Mouse (Mus musculus) embryonic facial prominence, embryonic 13.5 days (tissue): Measurements from ENCODE around the gene Meioc. TPM values are rescaled to one million over a fixed set of nuclear protein-coding genes. Genes with fewer than 3 reads are reported as not detected.
"Not testable (repeated sequence)": the region's sequence is repeated elsewhere in the genome, so short reads cannot be mapped to it uniquely, and the experiment has no call there.

Experiments used
- ATAC-seq: fragments of 200-750 bp; cut with Nextera tagmentation; 2 replicates; pipeline ENCODE4 v1.8.0; 2017; ENCODE audit warnings: low read depth; ENCODE audit not compliant: insufficient number of reproducible peaks, insufficient read depth, low FRiP score, low TSS enrichment
- H3K27ac ChIP-seq: fragments of 300-500 bp; sonication (generic); 2 replicates; pipeline ENCODE4 v1.5.1; 2015; ENCODE audit warnings: moderate library complexity, mild to moderate bottlenecking, inconsistent platforms
- H3K27me3 ChIP-seq: fragments of 300-500 bp; sonication (generic); 2 replicates; pipeline ENCODE4 v1.6.1; 2015; ENCODE audit warnings: mild to moderate bottlenecking, inconsistent platforms
- H3K36me3 ChIP-seq: fragments of 300-500 bp; sonication (generic); 2 replicates; pipeline ENCODE4 v1.6.1; 2015; ENCODE audit warnings: mild to moderate bottlenecking, inconsistent platforms
- H3K4me1 ChIP-seq: fragments of 300-500 bp; sonication (generic); 2 replicates; pipeline ENCODE4 v1.6.1; 2015; ENCODE audit warnings: inconsistent platforms
- H3K4me2 ChIP-seq: fragments of 300-500 bp; sonication (generic); 2 replicates; pipeline ENCODE4 v1.6.1; 2015; ENCODE audit warnings: moderate library complexity, mild to moderate bottlenecking, inconsistent platforms
- H3K4me3 ChIP-seq: fragments of 300-500 bp; sonication (generic); 2 replicates; pipeline ENCODE4 v1.5.1; 2015; ENCODE audit warnings: mild to moderate bottlenecking, inconsistent platforms
- H3K9ac ChIP-seq: fragments of 300-500 bp; sonication (generic); 2 replicates; pipeline ENCODE4 v1.6.1; 2015; ENCODE audit warnings: mild to moderate bottlenecking, inconsistent platforms
- H3K9me3 ChIP-seq: fragments of 300-500 bp; sonication (generic); 2 replicates; pipeline ENCODE4 v1.6.1; 2016; ENCODE audit warnings: inconsistent platforms
- WGBS: fragments of 180-500 bp; shearing (Covaris S2); methylation state at CpG from one replicate; pipeline ENCODE4 v1.1.7; 2015; ENCODE audit warnings: mixed read lengths; 5-methylcytosine and 5-hydroxymethylcytosine counted together
- polyA plus RNA-seq: library from polyadenylated mRNA; unstranded; fragments of >200 nt; fragmentation: Nextera tagmentation; extraction: Ambion mirVana; gene quantifications from 2 replicates; pipeline ENCODE4 v1.2.1, GENCODE M21; 2015

The Meioc gene
- polyA plus RNA-seq, 1 experiment from 2014 or later, result 0.79 TPM

DNA sequence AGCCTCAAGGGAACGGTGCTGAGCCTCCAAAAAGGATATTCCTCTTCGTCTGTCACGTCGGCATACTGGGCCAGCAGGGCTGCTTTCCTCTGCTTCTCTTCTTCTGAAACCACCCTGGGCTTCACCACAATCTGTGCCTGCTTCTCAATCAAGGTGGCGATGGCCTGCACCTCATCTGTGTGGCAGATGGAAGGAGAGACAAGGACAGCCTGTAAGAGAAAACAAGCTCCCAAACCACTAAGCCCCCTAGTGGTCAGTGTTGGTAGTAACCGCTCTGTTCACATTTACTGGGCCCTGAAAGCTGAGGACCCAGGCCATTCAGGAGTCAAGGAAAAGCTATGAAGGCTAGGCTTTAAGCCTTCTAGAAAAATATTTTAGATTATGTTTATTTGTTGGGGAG lies 26.6 kb downstream of the Meioc start:
- H3K9me3 ChIP-seq, result no peaks in the 10 kb centered on the region
- no peak for ATAC-seq
- H3K4me3 ChIP-seq, result no peak overlapping the region
- 57% methylated on average over 6 of the region's 6 CpGs for WGBS
- peaks cover 30% of the 10 kb centered on the region for H3K36me3 ChIP-seq
- H3K9ac ChIP-seq, result no peak overlapping the region
- no peak overlapping the region for H3K4me2 ChIP-seq
- no peaks in the 10 kb centered on the region for H3K4me1 ChIP-seq
- H3K27me3 ChIP-seq, result no peaks in the 10 kb centered on the region
- no peak overlapping the region for H3K27ac ChIP-seq

DNA sequence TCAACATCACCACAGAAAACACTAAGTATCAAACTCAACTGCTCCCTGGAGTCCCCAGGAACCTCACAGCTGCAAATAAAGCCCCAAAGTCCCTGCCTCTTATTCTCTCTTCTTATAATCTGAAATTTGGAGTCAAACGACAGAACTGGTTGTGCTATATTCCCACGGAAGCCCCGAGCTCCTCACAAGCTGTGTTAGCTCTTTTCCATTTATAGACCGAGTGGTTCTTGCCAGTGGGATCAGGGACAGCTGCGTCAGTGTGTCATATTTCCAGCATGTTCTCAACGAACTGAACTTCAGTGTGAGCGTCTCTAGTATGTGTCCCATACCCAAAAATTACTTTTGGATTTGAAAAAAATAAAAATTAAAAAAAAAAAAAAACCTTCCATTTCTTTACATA lies 31.8 kb downstream of the Meioc start:
- no peak for ATAC-seq
- peaks cover 12% of the 10 kb centered on the region for H3K4me1 ChIP-seq
- H3K27ac ChIP-seq, result no peak overlapping the region

DNA sequence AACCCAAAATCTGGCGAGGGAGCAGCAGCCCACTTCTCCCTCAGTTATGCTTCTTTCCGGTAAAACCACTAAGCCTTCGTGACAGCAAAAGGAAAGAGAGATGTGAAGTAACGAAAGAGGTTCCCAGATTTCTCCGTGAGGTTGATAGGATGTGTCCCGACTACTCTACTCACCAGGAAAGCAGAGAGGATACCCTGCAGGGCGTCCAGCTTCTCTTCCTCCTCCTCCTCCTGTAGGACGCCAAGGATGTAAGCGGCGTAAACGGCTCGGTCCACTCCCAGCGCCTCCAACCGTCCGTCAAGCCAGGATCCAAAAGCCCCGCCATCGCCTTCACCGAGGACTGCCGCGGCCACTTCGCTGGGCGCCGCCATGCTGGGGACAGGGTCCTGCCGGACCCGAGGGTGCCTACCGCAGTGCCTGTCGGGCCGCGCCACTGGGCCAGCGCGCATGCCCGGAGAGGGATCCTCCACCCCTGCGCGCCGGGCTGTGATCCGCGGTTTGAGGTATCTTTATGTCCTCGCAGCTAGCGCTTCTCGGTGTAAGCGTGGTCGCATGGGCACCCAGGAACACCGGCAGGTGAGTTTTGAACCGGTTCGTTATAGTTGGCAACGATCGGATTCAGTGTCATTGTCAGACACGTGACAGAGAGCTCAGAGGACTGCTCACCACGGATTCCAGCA lies 34.0 kb downstream of the Meioc start, which contains the start of gene Ccdc43:
TSS of gene Ccdc43 (minus strand) at position 445 of the 680 bp plus-strand sequence.
- WGBS, result under 1% methylated on average over 48 of the region's 49 CpGs
- peak within 1 kb of the TSS; percentile 71 for H3K4me2 ChIP-seq
- H3K27me3 ChIP-seq, result no peaks in the 10 kb centered on the region
- peak within 1 kb of the TSS; percentile 73 for H3K4me3 ChIP-seq
- H3K9ac ChIP-seq, result peak within 1 kb of the TSS; percentile 79
- H3K36me3 ChIP-seq, result peaks cover 12% of the 10 kb centered on the region
- peak; percentile 88 for ATAC-seq
- H3K27ac ChIP-seq, result peak within 1 kb of the TSS; percentile 23; the same call in 1 of the 2 replicates
- H3K4me1 ChIP-seq, result peaks cover 12% of the 10 kb centered on the region
- no peaks in the 10 kb centered on the region for H3K9me3 ChIP-seq

More for the DNA sequence above, 31.8 kb downstream of the Meioc start:
- Histone ChIP-seq H3K27me3 (no peaks in the 10 kb centered on the region), H3K4me3 (no peak overlapping the region), H3K36me3 (peaks cover 12% of the 10 kb centered on the region), H3K4me2 (no peak overlapping the region), H3K9me3 (no peaks in the 10 kb centered on the region), H3K9ac (no peak overlapping the region)
- 89% methylated on average over 7 of the region's 7 CpGs for WGBS

DNA sequence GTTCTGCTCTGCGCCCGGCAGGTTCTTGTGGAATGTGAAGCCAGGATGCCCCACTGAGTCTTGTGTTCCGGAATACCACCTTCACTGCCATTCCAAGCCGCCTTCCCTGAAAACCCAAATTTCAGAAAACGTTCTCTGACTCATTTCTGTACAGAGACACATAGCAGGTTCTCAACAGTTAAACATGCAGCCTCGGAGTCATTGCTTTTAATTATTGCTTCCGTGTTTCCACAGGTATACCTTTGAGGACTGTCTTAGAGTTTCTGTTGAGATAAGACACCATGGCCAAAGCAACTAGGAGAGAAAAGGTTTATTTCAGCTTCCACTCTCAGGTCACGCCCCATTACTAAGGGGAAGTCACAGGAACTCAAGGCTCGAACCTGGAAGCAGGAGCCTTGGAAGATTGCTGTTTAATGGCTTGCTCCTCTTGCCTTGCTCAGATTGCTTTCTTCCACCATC lies 34.5 kb downstream of the Meioc start:
- 20% methylated on average over 9 of the region's 9 CpGs for WGBS
- Histone ChIP-seq H3K9me3 (no peaks in the 10 kb centered on the region), H3K4me1 (peaks cover 12% of the 10 kb centered on the region), H3K4me2 (peak overlapping the region; percentile 71), H3K27me3 (no peaks in the 10 kb centered on the region), H3K4me3 (peak overlapping the region; percentile 73), H3K9ac (peak overlapping the region; percentile 79), H3K27ac (no peak overlapping the region), H3K36me3 (peaks cover 9% of the 10 kb centered on the region)
- no peak for ATAC-seq

DNA sequence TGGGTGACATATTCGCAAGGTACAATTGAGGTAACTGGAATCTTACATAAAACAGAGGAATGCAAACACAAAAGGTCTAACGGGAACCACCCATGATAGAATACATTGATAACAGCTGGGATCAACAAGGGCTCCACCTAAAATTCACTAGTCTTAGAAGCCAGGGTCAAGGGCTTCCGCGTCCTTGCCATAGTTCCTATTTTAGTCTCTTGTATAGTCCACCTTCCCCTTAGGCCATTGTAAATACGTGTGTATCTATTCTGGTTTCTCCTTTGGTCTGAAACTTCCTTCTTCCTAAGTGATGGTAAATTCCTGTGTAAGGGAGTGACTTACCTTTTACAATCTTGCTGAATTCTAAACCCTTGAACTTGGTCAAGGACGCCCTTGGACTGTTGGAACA lies 38.7 kb downstream of the Meioc start:
- not testable (repeated sequence) for H3K4me2 ChIP-seq, ATAC-seq
- WGBS, result 93% methylated on average over 6 of the region's 6 CpGs

DNA sequence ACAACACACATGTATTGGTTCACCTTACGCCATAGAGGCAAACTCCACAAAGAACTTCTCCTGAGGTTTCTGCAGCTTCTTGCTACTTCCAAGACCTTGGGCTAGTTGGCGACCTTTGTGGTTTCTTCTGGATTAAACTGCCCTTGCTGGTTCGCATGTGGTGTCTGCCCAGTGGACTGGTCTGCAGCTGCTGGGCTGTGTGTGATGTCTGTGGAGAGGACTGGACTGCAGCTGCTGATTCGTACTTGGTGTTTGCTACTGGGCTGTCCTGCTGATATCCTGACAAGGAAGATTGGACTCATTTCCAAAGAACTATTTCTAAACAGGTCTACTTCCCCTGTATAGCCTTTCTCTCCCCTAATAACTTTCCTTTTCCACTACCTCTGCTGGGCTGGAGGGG lies 48.9 kb downstream of the Meioc start:
- Histone ChIP-seq H3K27me3 (no peaks in the 10 kb centered on the region), H3K27ac (no peak overlapping the region), H3K4me2 (no peak overlapping the region), H3K9ac (no peak overlapping the region), H3K9me3 (no peaks in the 10 kb centered on the region), H3K4me3 (no peak overlapping the region), H3K4me1 (peaks cover 6% of the 10 kb centered on the region), H3K36me3 (no peaks in the 10 kb centered on the region)
- ATAC-seq, result no peak
- 91% methylated on average over 4 of the region's 4 CpGs for WGBS

More for the DNA sequence above, 38.7 kb downstream of the Meioc start:
- not testable (repeated sequence) for H3K27me3 ChIP-seq, H3K36me3 ChIP-seq, H3K9me3 ChIP-seq, H3K9ac ChIP-seq, H3K27ac ChIP-seq, H3K4me3 ChIP-seq, H3K4me1 ChIP-seq

DNA sequence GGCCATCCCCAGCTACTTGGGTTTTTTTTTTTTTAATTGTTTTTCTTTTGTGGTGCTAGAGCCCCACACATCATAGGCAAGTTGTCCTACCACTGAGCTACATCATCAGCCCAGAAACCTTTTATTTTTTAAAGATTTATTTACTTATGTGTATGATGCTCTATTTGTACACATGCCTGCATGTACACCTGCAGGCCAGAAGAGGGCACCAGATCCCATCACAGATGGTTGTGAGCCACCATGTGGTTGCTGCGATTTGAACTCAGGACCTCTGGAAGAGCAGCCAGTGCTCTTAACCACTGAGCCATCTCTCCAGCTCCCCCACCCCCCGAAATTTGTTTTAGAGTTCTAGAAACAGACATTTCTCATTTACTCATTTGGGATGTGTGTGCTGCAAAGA lies 51.1 kb downstream of the Meioc start:
- H3K4me1 ChIP-seq, H3K9ac ChIP-seq, H3K36me3 ChIP-seq, H3K4me3 ChIP-seq, H3K27ac ChIP-seq, H3K4me2 ChIP-seq, H3K9me3 ChIP-seq, H3K27me3 ChIP-seq, ATAC-seq: not testable (repeated sequence)
- WGBS, result 78% methylated on average over 2 of the region's 2 CpGs

DNA sequence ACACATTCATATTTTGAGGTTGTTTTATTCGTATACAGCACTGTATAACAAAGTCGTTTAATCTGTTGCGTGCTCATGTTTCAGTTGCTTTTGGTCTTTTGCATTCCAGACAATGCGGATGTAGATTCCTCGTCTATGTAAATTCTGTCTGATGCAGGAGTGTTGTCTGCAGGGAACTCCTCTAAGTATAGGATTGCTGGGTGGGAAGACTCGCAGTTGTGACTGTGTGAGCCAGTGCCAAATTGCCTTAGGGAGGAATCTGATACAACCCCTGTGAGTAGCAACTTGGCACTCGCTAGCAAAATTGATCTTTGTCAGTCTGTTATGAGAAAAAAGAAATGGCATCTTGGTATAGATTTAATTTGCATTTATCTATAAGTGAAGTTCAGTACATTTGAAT lies 52.6 kb downstream of the Meioc start:
- Histone ChIP-seq H3K4me2 (no peak overlapping the region), H3K4me1 (peaks cover 6% of the 10 kb centered on the region), H3K9ac (no peak overlapping the region), H3K27me3 (no peaks in the 10 kb centered on the region), H3K4me3 (no peak overlapping the region), H3K27ac (no peak overlapping the region), H3K36me3 (no peaks in the 10 kb centered on the region), H3K9me3 (no peaks in the 10 kb centered on the region)
- WGBS, result 31% methylated on average over 7 of the region's 7 CpGs
- ATAC-seq, result no peak

DNA sequence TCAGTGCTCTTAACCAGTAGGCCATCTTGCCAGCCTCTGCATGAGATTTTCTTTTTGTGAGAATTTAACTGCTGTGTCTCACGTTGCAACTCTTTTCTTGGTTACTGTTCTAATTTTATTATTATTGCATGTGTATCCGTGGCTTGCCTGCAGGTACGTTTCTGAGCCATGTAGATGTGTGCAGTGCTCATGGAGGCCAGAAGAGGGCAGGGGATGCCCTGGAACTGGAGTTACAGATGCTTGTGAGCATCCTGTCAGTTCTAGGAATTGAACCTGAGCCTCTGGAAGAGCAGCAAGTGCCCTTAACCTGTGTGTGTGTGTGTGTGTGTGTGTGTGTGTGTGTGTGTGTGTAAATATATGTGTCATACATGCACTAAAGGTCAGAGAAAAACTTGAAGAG lies 62.1 kb downstream of the Meioc start:
- Histone ChIP-seq H3K4me2 (no peak overlapping the region), H3K9ac (no peak overlapping the region), H3K27me3 (no peaks in the 10 kb centered on the region), H3K36me3 (no peaks in the 10 kb centered on the region), H3K4me1 (no peaks in the 10 kb centered on the region), H3K4me3 (no peak overlapping the region), H3K9me3 (no peaks in the 10 kb centered on the region), H3K27ac (no peak overlapping the region)
- 24% methylated on average over 3 of the region's 3 CpGs for WGBS
- ATAC-seq, result no peak

DNA sequence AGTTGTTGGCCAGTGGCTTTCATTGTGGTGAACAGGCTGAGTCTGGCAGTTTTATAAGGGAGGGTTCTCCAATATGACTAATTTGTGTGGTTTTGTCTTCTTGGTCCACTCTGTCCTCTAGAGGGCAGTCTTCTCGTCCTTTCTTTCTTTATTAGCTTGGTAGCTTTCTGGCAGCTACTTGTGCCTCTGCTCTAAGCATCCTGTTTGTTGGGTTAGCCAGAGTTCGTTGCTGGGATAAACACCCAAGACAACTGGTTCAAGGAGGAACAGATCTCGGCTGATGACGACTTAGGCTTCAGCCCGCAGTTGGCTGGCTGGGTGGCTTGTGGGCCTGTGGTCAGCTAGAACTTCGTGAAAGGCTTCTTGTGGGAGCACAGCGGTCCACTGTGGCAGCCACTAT lies 65.1 kb downstream of the Meioc start:
- 33% methylated on average over 7 of the region's 7 CpGs for WGBS
- Histone ChIP-seq H3K36me3 (no peaks in the 10 kb centered on the region), H3K4me3 (no peak overlapping the region), H3K4me1 (no peaks in the 10 kb centered on the region), H3K9ac (no peak overlapping the region), H3K27me3 (no peaks in the 10 kb centered on the region), H3K9me3 (no peaks in the 10 kb centered on the region), H3K4me2 (no peak overlapping the region), H3K27ac (no peak overlapping the region)
- no peak for ATAC-seq

DNA sequence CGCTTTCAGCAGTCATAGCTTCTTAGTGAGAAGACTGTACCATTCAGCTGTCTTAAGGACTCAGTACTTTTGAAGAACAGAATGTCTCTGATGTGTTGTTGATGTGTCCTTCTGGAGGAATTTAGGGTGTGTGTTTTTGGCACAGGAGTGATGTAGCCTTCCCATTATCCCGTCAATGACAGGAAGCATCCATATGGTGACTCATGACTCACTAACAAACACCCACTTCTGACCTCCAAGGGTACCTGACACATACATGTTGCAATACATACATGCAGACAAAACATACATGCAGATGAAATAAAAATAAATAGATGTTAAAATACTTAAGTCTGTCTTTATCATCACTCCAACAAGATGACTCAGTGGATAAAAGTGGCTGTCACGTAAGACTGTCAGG lies 66.3 kb downstream of the Meioc start:
- 77% methylated on average over 3 of the region's 3 CpGs for WGBS
- Histone ChIP-seq H3K4me2 (no peak overlapping the region), H3K4me1 (no peaks in the 10 kb centered on the region), H3K9ac (no peak overlapping the region), H3K27me3 (no peaks in the 10 kb centered on the region), H3K27ac (no peak overlapping the region), H3K9me3 (no peaks in the 10 kb centered on the region), H3K36me3 (no peaks in the 10 kb centered on the region), H3K4me3 (no peak overlapping the region)
- ATAC-seq, result no peak

DNA sequence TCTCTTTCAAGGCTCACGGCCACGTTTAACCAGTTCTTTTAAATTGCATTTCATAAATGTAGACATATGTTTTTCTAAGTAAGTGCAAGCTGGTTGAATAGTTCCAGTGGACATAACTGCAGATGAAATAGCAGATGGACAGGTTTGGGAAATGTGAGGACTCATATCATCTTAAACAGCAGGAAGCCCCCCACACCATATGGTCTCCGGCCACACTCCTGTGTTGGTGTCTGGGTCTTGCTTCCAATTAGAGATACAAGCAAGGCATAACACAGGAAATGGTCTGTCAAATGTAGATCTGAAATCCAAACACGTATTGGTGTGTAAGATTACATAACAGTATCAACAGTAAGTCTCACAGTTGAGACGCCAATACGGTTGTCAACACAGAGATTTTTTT lies 67.8 kb downstream of the Meioc start:
- no peaks in the 10 kb centered on the region for H3K27me3 ChIP-seq
- H3K9me3 ChIP-seq, result no peaks in the 10 kb centered on the region
- ATAC-seq, result no peak
- no peaks in the 10 kb centered on the region for H3K36me3 ChIP-seq
- H3K4me2 ChIP-seq, result no peak overlapping the region
- no peaks in the 10 kb centered on the region for H3K4me1 ChIP-seq
- H3K9ac ChIP-seq, result no peak overlapping the region
- no peak overlapping the region for H3K4me3 ChIP-seq
- 78% methylated on average over 6 of the region's 6 CpGs for WGBS
- no peak overlapping the region for H3K27ac ChIP-seq
